ENCODE assay signal across 10 mouse cellular contexts in the genomic region with DNA sequence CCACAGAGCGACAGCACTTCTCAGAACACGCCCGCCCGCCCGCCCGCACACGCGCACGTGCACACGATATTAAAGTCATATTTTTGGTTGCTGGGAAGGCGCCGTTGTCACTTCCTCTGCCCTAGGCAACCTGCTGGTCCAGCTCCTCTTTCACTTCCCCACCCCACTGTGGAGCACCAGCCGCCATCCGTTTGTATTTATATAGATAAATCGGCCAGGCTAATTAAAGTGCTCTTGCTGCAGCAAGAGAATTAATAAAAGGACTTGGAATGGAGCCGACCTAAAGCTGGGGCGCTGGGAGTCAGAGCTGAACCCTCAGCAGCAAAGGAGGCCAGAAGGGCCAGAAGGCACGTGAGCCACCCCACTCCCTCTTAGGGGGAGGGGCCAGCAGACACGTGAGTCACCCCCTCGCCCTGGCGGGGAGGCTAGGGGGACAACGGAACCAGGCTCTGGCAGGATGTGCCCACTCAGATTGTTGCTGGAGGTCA.
DNase-seq lines count a peak whose midpoint lies in the region; ATAC-seq and TF ChIP-seq lines count a peak whose summit lies in the region.
"Had no signal": no experiment of that assay in that cellular context is flagged by ENCODE, and none has a peak within 500 bp of the region (broad histone marks: within the 10 kb centered on the region; RNA-seq: fewer than 3 reads in every experiment).

No protein-coding gene starts in this region.

- intact Hi-C loops in heart, postnatal 25 days (cut with DNase I), result no loop called here

- peak; percentile 96 for DNase-seq in heart, adult 11 months
- no peak for DNase-seq in heart, postnatal 25 days (ENCODE audit: low spot score)
- DNase-seq in spleen, adult 2 months (ENCODE audit: low read depth in 1 of 2, low spot score in 2 of 2), result peak; percentile 11 to 17
- DNase-seq in spleen, postnatal 4 days (ENCODE audit: low spot score in 2 of 2), result no peak
- DNase-seq in limb, embryonic 10.5 days (ENCODE audit: low spot score), result no peak
- DNase-seq in kidney, postnatal 14 days, result no peak

- no peak overlapping the region for H3K27ac ChIP-seq in spleen, adult 2 months (ENCODE audit: insufficient read depth, low read length)
- 0 out of 2 replicates have a peak overlapping the region, but pooled peaks have one; percentile 19 for H3K27ac ChIP-seq in limb, embryonic 10.5 days
- H3K27ac ChIP-seq in small intestine, adult 2 months (ENCODE audit: insufficient read depth, low read depth, low read length), result no peak overlapping the region
- H3K27ac ChIP-seq in intestine, embryonic 16.5 days (ENCODE audit: low read length), result no peak overlapping the region
- H3K27ac ChIP-seq: hindbrain, embryonic 10.5 days; neural tube, embryonic 13.5 days had no signal

- H3K36me3 ChIP-seq in spleen, adult 2 months (ENCODE audit: control insufficient read depth, insufficient read depth, low read length), result no peaks in the 10 kb centered on the region
- H3K36me3 ChIP-seq in limb, embryonic 10.5 days, result no peaks in the 10 kb centered on the region
- H3K36me3 ChIP-seq in small intestine, adult 2 months (ENCODE audit: control insufficient read depth, insufficient read depth, low read length), result no peaks in the 10 kb centered on the region
- H3K36me3 ChIP-seq in intestine, embryonic 16.5 days (ENCODE audit: control insufficient read depth, insufficient read depth, low read length), result no peaks in the 10 kb centered on the region
- H3K36me3 ChIP-seq: hindbrain, embryonic 10.5 days; neural tube, embryonic 13.5 days had no signal

- no peaks in the 10 kb centered on the region for H3K9me3 ChIP-seq in limb, embryonic 10.5 days (replicated peaks)
- H3K9me3 ChIP-seq in intestine, embryonic 16.5 days (ENCODE audit: control insufficient read depth, low read length), result no peaks in the 10 kb centered on the region
- H3K9me3 ChIP-seq: hindbrain, embryonic 10.5 days; neural tube, embryonic 13.5 days had no signal

- H3K4me1 ChIP-seq in spleen, adult 2 months (ENCODE audit: control insufficient read depth, insufficient read depth, insufficient read length), result peaks cover 8% of the 10 kb centered on the region; the same call in 1 of the 2 replicates
- peaks cover 62% of the 10 kb centered on the region for H3K4me1 ChIP-seq in limb, embryonic 10.5 days
- peaks cover 5% of the 10 kb centered on the region; the same call in 1 of the 2 replicates for H3K4me1 ChIP-seq in small intestine, adult 2 months (ENCODE audit: control insufficient read depth, insufficient read depth, insufficient read length, low read length)
- H3K4me1 ChIP-seq in intestine, embryonic 16.5 days (ENCODE audit: control insufficient read depth, insufficient read depth, low read length), result peaks cover 13% of the 10 kb centered on the region

- TF ChIP-seq POLR2A in spleen, adult 2 months (IDR thresholded peaks at IDR 0.05; ENCODE audit: low read depth, low read length), result no peak
- TF ChIP-seq POLR2A in small intestine, adult 2 months (IDR thresholded peaks at IDR 0.05; ENCODE audit: low read depth, low read length), result no peak

- no peak for ATAC-seq in intestine, embryonic 16.5 days

- WGBS in spleen, adult 2 months, result 5% methylated on average over 22 of the region's 22 CpGs
- WGBS in limb, embryonic 10.5 days, result 64% methylated on average over 22 of the region's 22 CpGs
- 36% methylated on average over 22 of the region's 22 CpGs for WGBS in small intestine, adult 2 months
- WGBS in intestine, embryonic 16.5 days, result 48% methylated on average over 22 of the region's 22 CpGs

- no peaks in the 10 kb centered on the region for H3K27me3 ChIP-seq in spleen, adult 2 months (ENCODE audit: control insufficient read depth, insufficient read depth, low read length)
- peaks cover 14% of the 10 kb centered on the region for H3K27me3 ChIP-seq in limb, embryonic 10.5 days (ENCODE audit: low read depth, poor library complexity, severe bottlenecking)
- H3K27me3 ChIP-seq in small intestine, adult 2 months (ENCODE audit: control insufficient read depth, insufficient read depth, low read length), result no peaks in the 10 kb centered on the region
- H3K27me3 ChIP-seq in intestine, embryonic 16.5 days (replicated peaks; ENCODE audit: control insufficient read depth, insufficient read depth, low read length), result 0 out of 2 replicates have a peak, but pooled peaks cover 2% of the 10 kb centered on the region
- H3K27me3 ChIP-seq: neural tube, embryonic 13.5 days had no signal

- H3K4me2 ChIP-seq in intestine, embryonic 16.5 days (ENCODE audit: low read depth, low read length), result no peak overlapping the region
- H3K4me2 ChIP-seq: neural tube, embryonic 13.5 days had no signal

- no peak for TF ChIP-seq CTCF in spleen, adult 2 months (IDR thresholded peaks at IDR 0.05; ENCODE audit: extremely low read depth, insufficient read depth, insufficient read length, insufficient replicate concordance)
- TF ChIP-seq CTCF in small intestine, adult 2 months (IDR thresholded peaks at IDR 0.05; ENCODE audit: extremely low read depth, insufficient read length, insufficient replicate concordance, low read depth, low read length), result no peak

- H3K4me3 ChIP-seq in spleen, adult 2 months (ENCODE audit: extremely low read depth, insufficient read depth, insufficient read length), result peak overlapping the region; percentile 28; the same call in 1 of the 2 replicates
- no peak overlapping the region for H3K4me3 ChIP-seq in limb, embryonic 10.5 days
- H3K4me3 ChIP-seq in small intestine, adult 2 months (ENCODE audit: low read depth, low read length), result peak overlapping the region; percentile 7; the same call in 1 of the 2 replicates
- no peak overlapping the region for H3K4me3 ChIP-seq in intestine, embryonic 16.5 days (ENCODE audit: low read length)
- H3K4me3 ChIP-seq: hindbrain, embryonic 10.5 days; neural tube, embryonic 13.5 days had no signal

- no peak overlapping the region for H3K9ac ChIP-seq in intestine, embryonic 16.5 days (ENCODE audit: low read depth, low read length)
- H3K9ac ChIP-seq: neural tube, embryonic 13.5 days had no signal

Comparison
In these comparisons a context has a peak if more than half of its experiments do, and no peak if none do; other contexts are left out.
1. DNase-seq: peak in heart, adult 11 months (single experiment) and spleen, adult 2 months (2 of 2); none in heart, postnatal 25 days (single experiment), spleen, postnatal 4 days (0 of 2), limb, embryonic 10.5 days (single experiment) and kidney, postnatal 14 days (single experiment).
2. H3K4me3 ChIP-seq: peak in spleen, adult 2 months (single experiment) and small intestine, adult 2 months (single experiment); none in limb, embryonic 10.5 days (single experiment) and intestine, embryonic 16.5 days (single experiment).